Mouse (Mus musculus): ENCODE measurements around the gene Atp1a3. TPM values are rescaled to one million over a fixed set of nuclear protein-coding genes. Genes with fewer than 3 reads are reported as not detected.

Gene Atp1a3
- total RNA-seq, 2 experiments from 2014 or later: 0.21 to 0.42 TPM

Small RNA genes within 50 kb of the gene (microRNA-seq; reads per million reads assigned to microRNA genes)
- gene Mir7046 (0 to 1.9 reads per million in 2 experiments), gene Mir7047 (0 reads per million in 2 experiments)

Other genes starting within 250 kb of the Atp1a3 start
- not detected for gene Cd177, start 245.6 kb downstream of the Atp1a3 start, total RNA-seq (2021)
- gene Ceacam10, start 228.8 kb downstream of the Atp1a3 start, total RNA-seq (2021): not detected
- 1 to 10 TPM in 1 of 2 experiments, not detected in 1; 1.0 TPM for gene Gm9844, start 143.7 kb downstream of the Atp1a3 start, total RNA-seq (2021)
- gene Lypd4, start 136.0 kb downstream of the Atp1a3 start, total RNA-seq (2021): not detected
- gene Dmrtc2, start 135.9 kb downstream of the Atp1a3 start, total RNA-seq (2021): not detected
- 100 to 1,000 TPM; 481 to 524 TPM for gene Rps19, start 121.6 kb downstream of the Atp1a3 start, total RNA-seq (2021)
- under 1 TPM; 0.16 to 0.23 TPM for gene Cd79a, start 108.6 kb downstream of the Atp1a3 start, total RNA-seq (2021)
- 10 to 100 TPM; 32.5 to 38.0 TPM for gene Arhgef1, start 103.0 kb downstream of the Atp1a3 start, total RNA-seq (2021)
- gene Gm4881, start 61.5 kb downstream of the Atp1a3 start, total RNA-seq (2021): not detected
- 100 to 1,000 TPM; 163 to 175 TPM for gene Rabac1, start 33.2 kb downstream of the Atp1a3 start, total RNA-seq (2021)
- gene Grik5, start 66.4 kb upstream of the Atp1a3 start, total RNA-seq (2021): 1 to 10 TPM; 3.3 to 3.9 TPM
- 1 to 10 TPM; 5.5 to 6.3 TPM for gene Zfp574, start 66.6 kb upstream of the Atp1a3 start, total RNA-seq (2021)
- under 1 TPM; 0.13 to 0.35 TPM for gene Pou2f2, start 173.8 kb upstream of the Atp1a3 start, total RNA-seq (2021)
- 1 to 10 TPM; 5.7 to 8.7 TPM for gene Dedd2, start 214.7 kb upstream of the Atp1a3 start, total RNA-seq (2021)
- 1 to 10 TPM; 5.4 to 5.9 TPM for gene Zfp526, start 215.5 kb upstream of the Atp1a3 start, total RNA-seq (2021)
- gene Gsk3a, start 231.9 kb upstream of the Atp1a3 start, total RNA-seq (2021): 10 to 100 TPM; 46.5 to 51.4 TPM
- 10 to 100 TPM in 1 of 2 experiments, 1 to 10 TPM in 1; 9.8 to 11.8 TPM for gene Erf, start 244.8 kb upstream of the Atp1a3 start, total RNA-seq (2021)